ENCODE assay signal across 13 mouse cellular contexts in the genomic region with DNA sequence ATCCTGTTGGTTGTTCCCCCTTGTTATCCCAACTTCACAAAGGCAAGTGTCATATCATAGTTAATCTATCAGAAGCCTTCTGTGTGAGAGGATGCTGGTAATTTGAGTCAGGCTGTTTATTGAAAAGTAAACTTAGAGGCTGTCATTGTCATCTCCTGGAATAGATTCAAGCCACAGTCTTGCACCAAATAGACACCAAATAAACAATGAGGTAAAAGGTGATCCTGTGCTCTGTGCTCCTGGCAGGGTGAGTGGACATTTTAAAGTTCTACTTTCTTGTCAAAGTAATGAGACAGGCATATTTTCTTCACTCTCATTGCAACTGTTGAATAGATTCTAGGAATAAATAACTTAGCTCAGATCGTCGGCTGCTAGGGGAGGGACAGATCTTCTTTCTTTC.
"Had no signal": no experiment of that assay in that cellular context is flagged by ENCODE, and none has a peak within 500 bp of the region (broad histone marks: within the 10 kb centered on the region; RNA-seq: fewer than 3 reads in every experiment).

No protein-coding gene starts in this region.

- H3K4me3 ChIP-seq: layer of hippocampus, adult 2 months; limb, embryonic 10.5 days; liver, embryonic 13.5 days; midbrain, embryonic 13.5 days; neural tube, embryonic 15.5 days had no signal

- H3K9ac ChIP-seq: liver, embryonic 13.5 days; liver, postnatal 0 days; midbrain, embryonic 13.5 days; neural tube, embryonic 15.5 days had no signal

- DNase-seq: kidney, adult 11 months; kidney, adult 9 months; kidney, postnatal 4 days; liver, embryonic 13.5 days; liver, postnatal 0 days; lung, postnatal 36 days; thymus, postnatal 25 days had no signal

- H3K4me1 ChIP-seq: limb, embryonic 10.5 days; liver, embryonic 13.5 days; midbrain, embryonic 13.5 days had no signal

- H3K36me3 ChIP-seq: limb, embryonic 10.5 days; liver, embryonic 13.5 days; midbrain, embryonic 13.5 days; neural tube, embryonic 15.5 days had no signal

- H3K27me3 ChIP-seq: liver, embryonic 13.5 days; midbrain, embryonic 13.5 days; neural tube, embryonic 15.5 days had no signal

- H3K27ac ChIP-seq: kidney, postnatal 0 days; layer of hippocampus, adult 2 months; limb, embryonic 10.5 days; liver, embryonic 13.5 days; midbrain, embryonic 13.5 days; stomach, postnatal 0 days had no signal
